Mouse (Mus musculus): ENCODE results near the gene Adgb. TPM values are rescaled to one million over a fixed set of nuclear protein-coding genes. Genes with fewer than 3 reads are reported as not detected.

Gene Adgb
- polyA plus RNA-seq, 1 experiment from 2014 or later = 0.10 TPM

DNA sequence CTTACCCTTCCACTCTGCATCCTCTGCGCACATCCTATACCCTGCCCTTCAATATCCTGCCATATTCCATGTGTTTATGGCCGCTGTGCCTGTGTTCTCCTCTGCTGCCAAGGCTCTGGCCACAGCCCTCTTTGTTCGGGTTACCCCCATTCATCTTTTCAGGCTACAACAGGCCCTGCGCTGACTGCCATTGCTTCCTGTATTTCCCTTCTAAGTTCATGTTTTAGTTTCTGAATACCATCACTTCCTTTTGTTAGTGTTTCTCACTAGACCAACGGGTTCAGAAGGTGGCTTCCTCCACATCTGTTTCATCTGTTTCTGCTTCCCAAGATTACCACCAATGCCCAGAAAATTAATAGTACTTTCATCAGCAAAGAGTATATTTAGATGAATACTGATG, 42.5 kb downstream of the Adgb start:
- no peak for ATAC-seq (replicated peaks)
- H3K27me3 ChIP-seq = no peaks in the 10 kb centered on the region
- no peak overlapping the region for H3K4me3 ChIP-seq
- no peaks in the 10 kb centered on the region for H3K9me3 ChIP-seq
- no peaks in the 10 kb centered on the region for H3K36me3 ChIP-seq
- no peaks in the 10 kb centered on the region for H3K4me1 ChIP-seq
- H3K27ac ChIP-seq (replicated peaks) = no peak overlapping the region
- H3K9ac ChIP-seq (replicated peaks) = no peak overlapping the region
- no peak overlapping the region for H3K4me2 ChIP-seq (replicated peaks)
- WGBS = 82% methylated on average over 5 of the region's 5 CpGs

GRCm38 (mm10) chr10:10429032-10429431, 43.1 kb downstream of the Adgb start:
- WGBS = 96% methylated on average over 7 of the region's 7 CpGs
- H3K27me3 ChIP-seq = no peaks in the 10 kb centered on the region
- H3K9me3 ChIP-seq = no peaks in the 10 kb centered on the region
- no peak overlapping the region for H3K4me2 ChIP-seq (replicated peaks)
- H3K4me1 ChIP-seq = no peaks in the 10 kb centered on the region
- H3K4me3 ChIP-seq = no peak overlapping the region
- ATAC-seq (replicated peaks) = no peak
- H3K9ac ChIP-seq (replicated peaks) = no peak overlapping the region
- no peaks in the 10 kb centered on the region for H3K36me3 ChIP-seq
- H3K27ac ChIP-seq (replicated peaks) = no peak overlapping the region

- H3K4me3 ChIP-seq = no peak overlapping the region
- no peak for ATAC-seq (replicated peaks)
These were observed 47.7 kb downstream of the Adgb start for GRCm38 (mm10) chr10:10424383-10424782.

GRCm38 (mm10) chr10:10411046-10411445, 61.1 kb downstream of the Adgb start:
- no peak overlapping the region for H3K9ac ChIP-seq (replicated peaks)
- WGBS = 87% methylated on average over 5 of the region's 5 CpGs
- ATAC-seq (replicated peaks) = no peak

More at GRCm38 (mm10) chr10:10424383-10424782, 47.7 kb downstream of the Adgb start:
- WGBS = 92% methylated on average over 2 of the region's 2 CpGs
- H3K9ac ChIP-seq (replicated peaks) = no peak overlapping the region
- H3K27ac ChIP-seq (replicated peaks) = no peak overlapping the region
- H3K4me2 ChIP-seq (replicated peaks) = no peak overlapping the region
- H3K9me3 ChIP-seq = no peaks in the 10 kb centered on the region
- H3K4me1 ChIP-seq = no peaks in the 10 kb centered on the region
- no peaks in the 10 kb centered on the region for H3K27me3 ChIP-seq
- H3K36me3 ChIP-seq = no peaks in the 10 kb centered on the region

GRCm38 (mm10) chr10:10408166-10408565, 64.0 kb downstream of the Adgb start:
- WGBS = 50% methylated on average over 3 of the region's 3 CpGs
- no peaks in the 10 kb centered on the region for H3K36me3 ChIP-seq

More at GRCm38 (mm10) chr10:10411046-10411445, 61.1 kb downstream of the Adgb start:
- no peaks in the 10 kb centered on the region for H3K36me3 ChIP-seq
- H3K9me3 ChIP-seq = no peaks in the 10 kb centered on the region
- H3K4me3 ChIP-seq = no peak overlapping the region
- no peak overlapping the region for H3K27ac ChIP-seq (replicated peaks)
- H3K4me1 ChIP-seq = no peaks in the 10 kb centered on the region; the same call in 1 of the 2 replicates
- no peaks in the 10 kb centered on the region for H3K27me3 ChIP-seq
- no peak overlapping the region for H3K4me2 ChIP-seq (replicated peaks)

DNA sequence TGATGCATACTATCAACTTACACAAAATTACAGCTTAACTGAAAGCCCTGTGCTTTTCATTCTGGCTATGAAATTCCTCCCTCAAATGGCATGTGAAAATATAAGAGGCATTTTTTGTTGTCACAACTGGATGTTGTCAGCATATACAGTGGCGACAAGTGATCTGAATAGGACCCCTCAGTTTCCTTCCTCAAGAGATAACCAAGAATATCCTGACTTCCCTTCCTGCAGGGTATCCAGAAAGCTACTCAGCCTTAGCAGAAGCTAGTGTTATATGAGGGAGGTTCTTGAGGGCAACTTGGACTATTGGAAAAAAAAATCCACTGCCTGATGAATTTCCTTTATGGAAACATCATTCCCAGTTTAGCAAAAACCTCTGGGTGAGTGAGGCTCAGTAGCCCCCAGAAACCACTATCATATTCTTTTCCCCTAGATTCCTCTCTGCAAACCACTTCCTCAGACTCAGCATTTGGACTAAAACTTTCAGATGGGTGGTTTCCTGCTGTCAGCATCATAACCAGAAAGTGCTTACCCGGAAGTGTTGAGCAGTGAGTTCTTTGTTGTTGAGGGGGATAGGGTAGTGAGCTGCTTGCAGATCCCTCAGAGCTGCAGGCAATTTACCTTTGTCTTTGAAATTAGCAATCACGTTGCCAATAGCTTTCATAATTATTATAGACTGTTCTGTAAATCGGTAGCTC, 76.2 kb downstream of the Adgb start:
- Histone ChIP-seq H3K27me3 (no peaks in the 10 kb centered on the region), H3K4me1 (no peaks in the 10 kb centered on the region), H3K27ac (replicated peaks) (no peak overlapping the region), H3K36me3 (no peaks in the 10 kb centered on the region), H3K4me2 (replicated peaks) (no peak overlapping the region), H3K4me3 (no peak overlapping the region), H3K9me3 (no peaks in the 10 kb centered on the region), H3K9ac (replicated peaks) (no peak overlapping the region)
- ATAC-seq (replicated peaks) = no peak
- 70% methylated on average over 4 of the region's 4 CpGs for WGBS

More at GRCm38 (mm10) chr10:10408166-10408565, 64.0 kb downstream of the Adgb start:
- H3K27me3 ChIP-seq = no peaks in the 10 kb centered on the region
- no peak overlapping the region for H3K4me2 ChIP-seq (replicated peaks)
- H3K9ac ChIP-seq (replicated peaks) = no peak overlapping the region
- no peaks in the 10 kb centered on the region for H3K9me3 ChIP-seq
- ATAC-seq (replicated peaks) = peak; percentile 94
- no peak overlapping the region for H3K4me3 ChIP-seq
- H3K27ac ChIP-seq (replicated peaks) = no peak overlapping the region
- H3K4me1 ChIP-seq = no peaks in the 10 kb centered on the region; the same call in 1 of the 2 replicates

DNA sequence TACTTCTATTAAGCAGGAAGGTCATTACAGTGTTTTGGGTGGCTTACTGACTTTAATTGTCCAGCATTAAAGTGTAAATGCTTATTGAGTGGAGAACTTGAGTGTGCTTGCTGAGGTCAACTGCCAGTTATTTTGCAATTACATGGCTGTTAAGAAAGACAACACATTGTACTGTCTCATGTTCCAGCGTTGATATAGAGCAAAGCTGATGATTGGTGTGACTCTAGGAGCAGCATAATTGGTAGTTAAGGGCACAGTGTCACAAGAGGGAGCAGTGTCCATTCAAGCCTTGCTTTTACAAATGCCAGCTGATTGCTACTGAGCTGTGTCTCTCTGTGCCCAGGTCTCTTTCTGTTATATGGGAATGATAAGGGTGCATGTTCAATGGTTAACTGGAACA, 97.5 kb downstream of the Adgb start:
- Histone ChIP-seq H3K27ac (replicated peaks) (no peak overlapping the region), H3K4me2 (replicated peaks) (no peak overlapping the region), H3K9ac (replicated peaks) (no peak overlapping the region), H3K4me3 (no peak overlapping the region), H3K9me3 (no peaks in the 10 kb centered on the region), H3K4me1 (no peaks in the 10 kb centered on the region), H3K36me3 (no peaks in the 10 kb centered on the region), H3K27me3 (no peaks in the 10 kb centered on the region)
- 58% methylated on average over 1 of the region's 1 CpGs for WGBS
- no peak for ATAC-seq (replicated peaks)

DNA sequence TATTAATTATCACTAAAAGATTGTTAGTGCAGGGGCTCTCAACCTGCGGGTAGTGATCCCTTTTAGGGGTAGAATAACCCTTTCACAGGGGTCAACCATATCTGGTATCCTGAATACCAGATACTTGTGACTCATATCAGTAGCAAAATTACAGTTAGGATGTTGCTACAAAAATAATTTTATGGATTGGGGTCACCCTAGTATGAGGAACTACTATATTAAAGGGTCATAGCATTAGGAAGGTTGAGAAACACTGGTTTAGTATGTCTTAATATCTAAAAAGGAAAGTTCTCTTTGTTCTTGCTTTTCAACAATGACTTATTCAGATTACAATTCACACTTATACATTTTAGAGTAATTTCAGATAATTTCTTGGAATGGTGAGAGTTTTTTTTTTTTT, 108.1 kb downstream of the Adgb start:
- WGBS = 81% methylated on average over 1 of the region's 1 CpGs
- Histone ChIP-seq H3K4me3 (no peak overlapping the region), H3K27ac (replicated peaks) (no peak overlapping the region), H3K9me3 (no peaks in the 10 kb centered on the region), H3K9ac (replicated peaks) (no peak overlapping the region), H3K4me2 (replicated peaks) (no peak overlapping the region), H3K36me3 (no peaks in the 10 kb centered on the region), H3K4me1 (no peaks in the 10 kb centered on the region), H3K27me3 (no peaks in the 10 kb centered on the region)
- no peak for ATAC-seq (replicated peaks)

GRCm38 (mm10) chr10:10355605-10356227, 116.4 kb downstream of the Adgb start:
- ATAC-seq (replicated peaks) = peak; percentile 85
- 17% methylated on average over 3 of the region's 3 CpGs for WGBS
- Histone ChIP-seq H3K36me3 (no peaks in the 10 kb centered on the region), H3K27me3 (no peaks in the 10 kb centered on the region), H3K9me3 (no peaks in the 10 kb centered on the region), H3K9ac (replicated peaks) (no peak overlapping the region), H3K4me2 (replicated peaks) (no peak overlapping the region), H3K27ac (replicated peaks) (no peak overlapping the region), H3K4me3 (no peak overlapping the region), H3K4me1 (no peaks in the 10 kb centered on the region)

DNA sequence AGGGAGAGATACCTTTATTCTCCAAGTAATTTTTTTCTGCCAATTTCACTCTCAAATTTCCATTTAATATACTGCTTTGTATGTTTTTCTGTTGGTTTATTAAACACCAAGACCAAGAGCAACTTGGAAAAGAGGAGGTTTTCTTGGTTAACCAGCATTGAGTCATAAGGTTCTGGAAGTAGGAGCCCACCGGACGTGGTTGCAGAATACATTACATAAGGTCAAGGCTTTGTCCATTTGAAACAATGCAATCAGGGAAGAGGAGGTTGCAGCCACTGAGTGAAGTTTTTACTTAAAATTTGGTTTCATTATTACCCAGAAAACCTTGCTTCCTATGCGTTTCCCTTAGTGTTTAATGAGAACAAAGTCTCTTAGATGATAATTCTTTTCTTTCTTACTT, 119.9 kb downstream of the Adgb start:
- H3K4me1 ChIP-seq = no peaks in the 10 kb centered on the region
- no peaks in the 10 kb centered on the region for H3K36me3 ChIP-seq
- H3K27ac ChIP-seq (replicated peaks) = no peak overlapping the region
- no peaks in the 10 kb centered on the region for H3K27me3 ChIP-seq
- H3K9me3 ChIP-seq = no peaks in the 10 kb centered on the region
- 85% methylated on average over 3 of the region's 3 CpGs for WGBS
- no peak overlapping the region for H3K4me2 ChIP-seq (replicated peaks)
- H3K9ac ChIP-seq (replicated peaks) = no peak overlapping the region
- H3K4me3 ChIP-seq = no peak overlapping the region
- ATAC-seq (replicated peaks) = no peak

GRCm38 (mm10) chr10:10350550-10350949, 121.6 kb downstream of the Adgb start:
- H3K27ac ChIP-seq (replicated peaks) = no peak overlapping the region
- no peaks in the 10 kb centered on the region for H3K27me3 ChIP-seq
- H3K9ac ChIP-seq (replicated peaks) = no peak overlapping the region
- WGBS = 86% methylated on average over 3 of the region's 3 CpGs
- H3K4me2 ChIP-seq (replicated peaks) = no peak overlapping the region
- ATAC-seq (replicated peaks) = no peak
- no peaks in the 10 kb centered on the region for H3K4me1 ChIP-seq
- no peaks in the 10 kb centered on the region for H3K36me3 ChIP-seq
- H3K9me3 ChIP-seq = no peaks in the 10 kb centered on the region
- H3K4me3 ChIP-seq = no peak overlapping the region

DNA sequence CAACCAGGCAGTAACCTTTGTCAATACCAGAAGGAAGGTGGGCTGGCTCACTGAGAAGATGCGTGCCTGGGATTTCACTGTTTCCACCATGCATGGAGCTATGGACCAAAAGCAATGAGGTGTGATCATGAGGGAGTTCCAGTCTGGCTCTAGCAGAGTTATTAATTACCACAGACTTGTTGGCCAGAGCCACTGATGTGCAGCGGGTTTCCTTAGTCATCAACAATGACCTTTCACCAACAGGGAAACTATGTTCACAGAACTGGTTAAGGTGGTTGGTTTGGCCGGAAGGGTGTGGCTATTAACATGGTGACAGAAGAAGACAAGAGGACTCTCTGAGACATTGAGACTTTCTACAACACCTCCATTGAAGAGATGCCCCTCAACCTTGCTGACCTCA, 128.2 kb downstream of the Adgb start:
- Histone ChIP-seq H3K4me2 (replicated peaks) (no peak overlapping the region), H3K9ac (replicated peaks) (no peak overlapping the region), H3K9me3 (no peaks in the 10 kb centered on the region), H3K4me3 (no peak overlapping the region), H3K27me3 (no peaks in the 10 kb centered on the region), H3K27ac (replicated peaks) (no peak overlapping the region), H3K36me3 (no peaks in the 10 kb centered on the region), H3K4me1 (no peaks in the 10 kb centered on the region)
- ATAC-seq (replicated peaks) = no peak
- WGBS = 92% methylated on average over 3 of the region's 3 CpGs

DNA sequence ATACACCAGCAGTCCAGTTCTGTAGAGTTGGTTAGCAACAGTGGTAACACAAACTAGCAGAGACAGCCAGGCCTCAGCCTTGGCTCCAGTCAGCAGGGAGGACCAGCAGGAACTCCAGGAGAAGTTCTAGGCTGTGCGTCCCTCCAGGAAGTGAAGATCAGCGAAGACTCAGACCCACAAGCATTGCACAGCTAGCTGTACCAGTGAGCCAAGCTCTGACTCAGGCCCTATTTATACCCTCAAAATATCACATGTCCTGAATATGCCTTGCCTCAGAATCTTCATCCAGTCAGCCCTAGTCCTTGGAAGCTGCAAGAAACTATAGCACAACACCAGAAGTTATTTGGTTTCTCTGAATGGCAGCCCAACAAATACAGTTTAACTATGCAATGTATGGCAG, 146.6 kb downstream of the Adgb start:
- Histone ChIP-seq H3K27ac (replicated peaks) (no peak overlapping the region), H3K27me3 (no peaks in the 10 kb centered on the region), H3K4me1 (peaks cover 8% of the 10 kb centered on the region), H3K9me3 (no peaks in the 10 kb centered on the region), H3K36me3 (no peaks in the 10 kb centered on the region), H3K9ac (replicated peaks) (no peak overlapping the region), H3K4me3 (no peak overlapping the region), H3K4me2 (replicated peaks) (no peak overlapping the region)
- ATAC-seq (replicated peaks) = no peak
- WGBS = 86% methylated on average over 2 of the region's 2 CpGs
